Mouse (Mus musculus): ENCODE measurements around the gene Lhx1.

DNA sequence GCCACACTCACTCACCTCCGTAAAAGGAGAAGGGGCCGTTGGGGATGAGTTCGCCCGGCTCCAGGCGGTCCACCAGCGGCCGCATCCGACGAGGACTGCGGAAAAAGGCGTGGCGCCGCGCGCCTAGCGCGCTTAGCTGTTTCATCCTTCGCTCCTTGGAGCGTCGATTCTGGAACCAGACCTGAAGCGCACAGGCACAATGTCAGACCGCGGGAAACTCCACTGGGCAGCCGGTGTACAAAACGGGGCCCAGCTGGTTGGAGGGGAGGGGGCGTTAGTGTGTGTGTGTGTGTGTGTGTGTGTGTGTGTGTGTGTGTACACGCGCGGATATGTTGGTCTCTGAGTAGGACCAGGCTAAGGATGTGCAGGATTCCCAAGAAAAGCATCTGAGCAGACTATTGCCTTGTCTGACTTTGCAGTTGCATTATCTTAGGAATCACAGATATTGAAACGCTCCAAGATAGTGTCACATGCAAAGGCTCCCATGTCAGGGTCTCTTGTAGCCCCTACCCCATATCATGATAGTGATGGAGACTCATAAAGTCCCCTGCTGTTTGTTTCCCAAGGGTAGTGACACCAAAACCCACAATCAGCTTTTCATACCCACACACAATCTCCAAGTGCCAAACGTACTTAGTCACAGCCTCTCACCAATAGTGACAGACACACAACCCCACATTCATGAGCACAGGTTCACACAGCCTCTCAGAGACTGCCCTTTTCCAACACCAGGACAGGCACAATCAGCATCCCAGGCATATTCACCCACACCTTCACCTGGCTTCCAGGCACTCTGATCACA, 4.9 kb downstream of the Lhx1 start:
- TF ChIP-seq CTCF (IDR thresholded peaks at IDR 0.05; ENCODE audit: low read depth) (no peak), EP300 (optimal IDR thresholded peaks at IDR 0.05) (no peak)
